Mouse (Mus musculus): Measurements from ENCODE around the gene Grcc10. TPM values are rescaled to one million over a fixed set of nuclear protein-coding genes. Genes with fewer than 3 reads are reported as not detected.

Gene Grcc10
- polyA plus RNA-seq, 1 experiment, result 329 TPM

DNA sequence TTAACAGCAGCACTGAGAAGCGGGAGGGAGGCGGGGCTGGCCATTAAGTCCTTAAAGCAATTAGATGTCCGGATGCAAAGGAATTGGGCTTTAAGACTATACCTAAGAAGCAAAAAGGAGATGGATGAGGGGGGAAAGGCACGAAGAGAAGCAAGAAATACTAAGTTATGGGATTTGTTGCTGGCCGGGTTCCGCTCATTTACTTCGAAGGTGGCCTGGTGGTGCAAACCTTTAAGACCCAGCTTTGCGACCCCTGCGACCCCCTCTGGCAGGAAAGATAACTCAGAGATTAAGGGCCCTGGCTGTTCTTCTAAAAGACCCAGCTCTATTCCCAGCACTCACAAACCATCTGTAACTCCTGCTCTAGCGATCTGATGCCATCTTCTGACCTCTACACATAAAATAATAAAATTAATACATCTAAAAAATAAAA is 38.8 kb upstream of the Grcc10 start:
- no peaks in the 10 kb centered on the region for H3K27me3 ChIP-seq (ENCODE audit: control insufficient read depth, insufficient read depth, low read length)
- no peak for DNase-seq
- H3K4me1 ChIP-seq (ENCODE audit: control insufficient read depth, insufficient read depth, low read length), result peaks cover 5% of the 10 kb centered on the region; the same call in 1 of the 2 replicates
- H3K4me3 ChIP-seq (replicated peaks; ENCODE audit: insufficient read depth, low read depth, low read length), result peak overlapping the region; percentile 15
- WGBS, result 25% methylated on average over 10 of the region's 10 CpGs
- TF ChIP-seq CTCF (IDR thresholded peaks at IDR 0.05; ENCODE audit: borderline replicate concordance, insufficient read depth, low read depth, low read length) (no peak), POLR2A (IDR thresholded peaks at IDR 0.05; ENCODE audit: borderline replicate concordance, insufficient read depth, low read length) (no peak)
- H3K27ac ChIP-seq (ENCODE audit: insufficient read depth, low read length), result no peak overlapping the region

DNA sequence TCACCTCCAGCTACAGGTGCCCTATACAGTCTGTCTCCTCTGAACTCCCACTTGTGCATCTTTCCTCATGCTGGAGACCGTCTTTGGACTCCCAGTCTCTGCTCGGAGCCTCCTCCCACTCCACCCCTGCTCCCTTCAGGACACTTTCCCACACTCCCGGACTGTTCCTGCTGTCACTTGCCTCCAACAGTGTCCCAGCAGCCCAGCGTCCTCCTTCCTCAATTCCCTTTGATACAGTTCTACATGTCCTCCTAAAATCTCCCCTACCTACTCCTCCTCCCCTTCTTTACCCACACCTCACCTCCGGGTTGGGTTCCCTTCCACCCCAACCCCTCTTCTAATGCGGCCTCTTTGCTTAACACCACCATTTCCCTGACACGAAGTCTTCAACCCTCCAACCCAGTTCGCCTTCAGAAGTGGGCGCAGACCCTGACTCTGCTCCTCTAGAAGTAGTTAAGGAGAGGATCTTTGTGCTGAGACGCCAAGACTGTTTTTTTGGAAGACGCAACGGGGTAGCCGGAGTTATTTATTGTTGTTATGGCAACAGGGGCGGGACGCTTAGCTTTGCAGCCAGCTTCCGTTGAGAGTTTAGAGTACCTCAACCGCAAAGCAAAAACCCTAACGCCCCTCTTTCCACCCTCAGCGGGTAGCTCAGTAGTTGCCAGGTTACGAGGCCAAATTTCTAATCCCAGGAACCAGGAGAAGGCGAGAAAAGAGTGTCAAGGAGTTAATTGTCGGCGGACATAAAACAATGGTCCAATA is 38.2 kb upstream of the Grcc10 start, which contains the start of gene Lrrc23:
TSS of gene Lrrc23 (minus strand) at position 506 of the 762 bp plus-strand sequence.
- Histone ChIP-seq H3K4me3 (replicated peaks; ENCODE audit: insufficient read depth, low read depth, low read length) (peak within 1 kb of the TSS; percentile 39), H3K27me3 (ENCODE audit: control insufficient read depth, insufficient read depth, low read length) (no peaks in the 10 kb centered on the region), H3K4me1 (ENCODE audit: control insufficient read depth, insufficient read depth, low read length) (peaks cover 5% of the 10 kb centered on the region; the same call in 1 of the 2 replicates), H3K27ac (ENCODE audit: insufficient read depth, low read length) (no peak within 1 kb of the TSS)
- TF ChIP-seq POLR2A (IDR thresholded peaks at IDR 0.05; ENCODE audit: borderline replicate concordance, insufficient read depth, low read length), result no peak
- TF ChIP-seq CTCF (IDR thresholded peaks at IDR 0.05; ENCODE audit: borderline replicate concordance, insufficient read depth, low read depth, low read length), result no peak
- WGBS, result 5% methylated on average over 23 of the region's 23 CpGs
- DNase-seq, result peak in 1 of 2 experiments; percentile 54

DNA sequence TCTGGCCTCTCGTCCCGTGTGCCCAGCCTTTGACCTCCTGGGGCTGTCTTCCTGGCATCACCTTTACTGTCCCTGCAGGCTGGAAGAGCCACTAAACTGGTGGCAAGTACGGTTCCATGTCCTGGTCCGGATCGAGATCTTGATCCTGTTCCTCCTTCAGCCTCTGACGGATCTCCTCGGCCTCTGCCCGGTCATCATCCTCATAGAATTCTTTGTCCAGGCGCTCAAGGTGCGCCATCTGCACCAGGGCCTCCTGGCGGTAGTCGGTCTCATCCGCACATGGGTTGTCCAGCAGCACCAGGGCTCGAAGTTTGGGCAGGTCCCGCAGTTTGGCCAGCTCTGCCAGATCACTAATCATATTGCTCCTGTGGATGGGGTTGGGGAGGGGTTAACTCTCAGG is 29.3 kb upstream of the Grcc10 start:
- 27% methylated on average over 15 of the region's 15 CpGs for WGBS
- Histone ChIP-seq H3K27me3 (ENCODE audit: control insufficient read depth, insufficient read depth, low read length) (no peaks in the 10 kb centered on the region), H3K27ac (ENCODE audit: insufficient read depth, low read length) (peak overlapping the region; percentile 98), H3K4me1 (ENCODE audit: control insufficient read depth, insufficient read depth, low read length) (peaks cover 21% of the 10 kb centered on the region), H3K4me3 (replicated peaks; ENCODE audit: insufficient read depth, low read depth, low read length) (peak overlapping the region; percentile 3)
- DNase-seq, result peak; percentile 60
- TF ChIP-seq CTCF (IDR thresholded peaks at IDR 0.05; ENCODE audit: borderline replicate concordance, insufficient read depth, low read depth, low read length) (no peak), POLR2A (IDR thresholded peaks at IDR 0.05; ENCODE audit: borderline replicate concordance, insufficient read depth, low read length) (peak; percentile 17; the same call in 1 of the 2 replicates)

DNA sequence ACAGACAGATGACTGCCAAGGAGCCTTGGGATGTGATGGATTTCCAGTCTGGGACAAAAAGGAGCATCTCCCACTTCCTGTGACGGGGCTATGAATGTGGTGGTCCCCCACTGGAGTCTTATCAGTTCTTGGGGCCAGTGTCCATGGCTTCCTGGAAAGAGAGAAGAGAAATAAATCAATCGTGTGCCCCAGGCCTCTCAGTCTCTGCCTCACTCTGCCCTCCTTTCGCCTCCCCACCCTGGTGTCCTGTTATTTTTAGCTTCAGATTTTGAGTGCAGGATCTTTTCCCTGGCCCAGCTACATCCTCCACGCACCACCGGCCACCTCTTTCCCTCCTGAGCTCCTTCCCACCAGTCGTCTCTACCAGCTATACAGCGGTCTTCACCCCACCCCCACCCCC is 28.8 kb upstream of the Grcc10 start:
- 10% methylated on average over 7 of the region's 7 CpGs for WGBS
- peak in 1 of 2 experiments; percentile 65 for DNase-seq
- peak overlapping the region; percentile 98 for H3K27ac ChIP-seq (ENCODE audit: insufficient read depth, low read length)
- TF ChIP-seq POLR2A (IDR thresholded peaks at IDR 0.05; ENCODE audit: borderline replicate concordance, insufficient read depth, low read length) (no peak; the same call in 1 of the 2 replicates), CTCF (IDR thresholded peaks at IDR 0.05; ENCODE audit: borderline replicate concordance, insufficient read depth, low read depth, low read length) (no peak)
- peak overlapping the region; percentile 90 for H3K4me3 ChIP-seq (replicated peaks; ENCODE audit: insufficient read depth, low read depth, low read length)
- H3K27me3 ChIP-seq (ENCODE audit: control insufficient read depth, insufficient read depth, low read length), result no peaks in the 10 kb centered on the region
- H3K4me1 ChIP-seq (ENCODE audit: control insufficient read depth, insufficient read depth, low read length), result peaks cover 21% of the 10 kb centered on the region

DNA sequence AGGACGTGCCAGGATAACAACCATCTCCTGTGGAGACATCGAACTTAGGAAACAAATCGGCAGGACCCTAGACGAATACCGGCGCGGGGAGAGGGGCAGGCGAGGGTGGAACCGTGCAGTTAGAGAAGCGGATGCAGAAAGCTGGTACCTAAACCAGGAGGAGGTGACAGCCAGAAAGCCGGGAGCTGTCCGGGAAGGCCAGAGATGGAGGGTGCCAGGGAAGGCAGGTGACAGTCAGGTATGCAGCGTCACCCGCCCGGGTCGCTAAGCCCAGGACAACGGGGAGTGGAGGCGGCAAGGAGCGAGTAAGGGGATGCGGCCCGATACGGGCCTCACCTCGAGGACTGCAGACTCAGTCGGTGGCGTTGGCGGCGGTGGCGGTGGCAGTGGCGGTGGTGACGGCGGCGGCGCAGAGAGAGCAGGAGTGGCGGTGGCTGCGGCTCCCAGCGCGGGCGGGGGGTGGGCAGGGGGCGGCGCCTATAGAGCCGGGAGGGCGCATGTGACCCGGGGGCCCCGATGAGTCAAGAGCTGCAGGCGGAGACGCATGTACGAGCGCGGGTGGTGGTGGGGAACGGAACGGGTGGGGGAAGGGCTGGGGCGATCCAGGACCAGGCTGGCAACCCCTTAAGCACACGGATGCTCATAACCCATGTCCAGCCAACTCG is 28.1 kb upstream of the Grcc10 start, which contains the start of gene Eno2:
TSS of gene Eno2 (minus strand) at position 573 of the 665 bp plus-strand sequence.
- 2% methylated on average over 54 of the region's 54 CpGs for WGBS
- TF ChIP-seq CTCF (IDR thresholded peaks at IDR 0.05; ENCODE audit: borderline replicate concordance, insufficient read depth, low read depth, low read length) (no peak), POLR2A (IDR thresholded peaks at IDR 0.05; ENCODE audit: borderline replicate concordance, insufficient read depth, low read length) (peak; percentile 69)
- Histone ChIP-seq H3K4me1 (ENCODE audit: control insufficient read depth, insufficient read depth, low read length) (peaks cover 21% of the 10 kb centered on the region), H3K4me3 (replicated peaks; ENCODE audit: insufficient read depth, low read depth, low read length) (peak within 1 kb of the TSS; percentile 90), H3K27ac (ENCODE audit: insufficient read depth, low read length) (peak within 1 kb of the TSS; percentile 99), H3K27me3 (ENCODE audit: control insufficient read depth, insufficient read depth, low read length) (no peaks in the 10 kb centered on the region)
- peak; percentile 88 to 89 for DNase-seq

DNA sequence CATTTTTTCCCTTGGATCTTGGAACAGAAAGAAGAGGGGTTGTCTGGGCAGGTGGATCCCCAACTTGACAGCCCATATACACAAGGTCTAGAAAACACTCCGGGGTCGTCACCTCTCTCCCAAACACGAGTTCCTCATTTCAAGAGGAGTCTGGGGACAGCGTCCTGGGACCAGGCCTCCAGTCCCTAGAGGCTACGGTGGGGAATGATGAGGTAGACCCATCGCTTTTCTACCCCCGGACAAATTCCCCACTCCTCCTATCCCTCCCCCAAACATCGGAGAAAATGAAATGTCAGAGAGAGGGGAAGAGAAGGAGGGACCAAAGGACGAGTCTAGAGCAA is 27.5 kb upstream of the Grcc10 start:
- 4% methylated on average over 9 of the region's 9 CpGs for WGBS
- H3K27ac ChIP-seq (ENCODE audit: insufficient read depth, low read length), result peak overlapping the region; percentile 99
- TF ChIP-seq POLR2A (IDR thresholded peaks at IDR 0.05; ENCODE audit: borderline replicate concordance, insufficient read depth, low read length), result no peak
- TF ChIP-seq CTCF (IDR thresholded peaks at IDR 0.05; ENCODE audit: borderline replicate concordance, insufficient read depth, low read depth, low read length), result no peak

DNA sequence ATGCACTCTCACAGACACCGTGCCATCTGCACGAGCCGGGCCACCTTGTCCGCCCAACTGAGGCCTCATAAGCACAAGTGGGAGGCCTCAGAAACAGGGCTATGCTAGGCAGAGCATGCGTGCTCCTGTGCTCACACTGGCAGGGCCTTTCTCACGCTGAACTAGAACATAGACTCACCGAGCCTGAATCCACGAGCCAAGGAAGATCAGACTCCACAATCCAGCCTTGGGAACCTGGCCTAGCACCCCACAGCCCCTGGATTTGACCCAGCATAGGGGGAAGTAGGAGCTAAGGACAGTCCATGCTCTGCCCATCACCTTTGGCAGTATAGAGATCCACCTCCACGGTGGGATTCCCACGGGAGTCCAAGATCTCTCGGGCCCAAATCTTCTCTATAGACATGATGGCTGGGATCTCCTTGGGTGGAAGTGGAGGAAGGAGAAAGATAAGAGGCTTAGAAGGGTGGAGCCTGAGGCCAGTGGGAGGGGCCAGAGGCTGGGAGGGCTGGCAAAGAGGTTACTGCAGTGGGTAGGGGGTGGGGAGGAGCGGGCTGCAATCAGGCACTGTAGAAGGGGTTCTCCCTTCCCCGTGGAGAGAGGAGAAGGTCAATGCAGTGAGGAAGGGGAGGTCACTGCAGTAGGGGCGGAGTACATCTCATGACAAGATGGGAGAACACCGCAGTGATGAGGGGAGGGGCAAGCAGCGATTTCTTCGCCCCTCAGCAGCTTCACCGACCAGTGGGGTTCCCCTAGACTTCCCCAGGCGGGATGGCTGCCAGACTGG is 26.9 kb upstream of the Grcc10 start:
- 6% methylated on average over 19 of the region's 19 CpGs for WGBS
- H3K4me3 ChIP-seq (replicated peaks; ENCODE audit: insufficient read depth, low read depth, low read length), result peak overlapping the region; percentile 90
- peak; percentile 76 to 77 for DNase-seq

More for the DNA sequence above, 27.5 kb upstream of the Grcc10 start:
- DNase-seq, result no peak
- no peaks in the 10 kb centered on the region for H3K27me3 ChIP-seq (ENCODE audit: control insufficient read depth, insufficient read depth, low read length)
- H3K4me1 ChIP-seq (ENCODE audit: control insufficient read depth, insufficient read depth, low read length), result peaks cover 24% of the 10 kb centered on the region
- H3K4me3 ChIP-seq (replicated peaks; ENCODE audit: insufficient read depth, low read depth, low read length), result peak overlapping the region; percentile 90

More for the DNA sequence above, 26.9 kb upstream of the Grcc10 start:
- Histone ChIP-seq H3K27me3 (ENCODE audit: control insufficient read depth, insufficient read depth, low read length) (no peaks in the 10 kb centered on the region), H3K27ac (ENCODE audit: insufficient read depth, low read length) (peak overlapping the region; percentile 99), H3K4me1 (ENCODE audit: control insufficient read depth, insufficient read depth, low read length) (peaks cover 27% of the 10 kb centered on the region)
- TF ChIP-seq CTCF (IDR thresholded peaks at IDR 0.05; ENCODE audit: borderline replicate concordance, insufficient read depth, low read depth, low read length) (no peak), POLR2A (IDR thresholded peaks at IDR 0.05; ENCODE audit: borderline replicate concordance, insufficient read depth, low read length) (0 out of 2 replicates have a peak, but pooled peaks have one; percentile 14)

All from cerebellum, adult 2 months (tissue).